Mouse (Mus musculus) brain, embryonic 14.5 days (tissue): ENCODE data around the gene Piwil4. TPM values are rescaled to one million over a fixed set of nuclear protein-coding genes. Genes with fewer than 3 reads are reported as not detected.

Source experiments
- DNase-seq: peaks from one replicate; pipeline ENCODE4 v3.0.0-alpha.2; 2011; ENCODE audit warnings: low read depth
- CTCF ChIP-seq: fragments of 200-500 bp; IDR thresholded peaks from 2 replicates; pipeline ENCODE4 v1.5.1; 2012; ENCODE audit warnings: inconsistent platforms, mild to moderate bottlenecking, moderate library complexity, borderline replicate concordance; ENCODE audit not compliant: insufficient read depth, insufficient read length; ENCODE audit errors: extremely low read depth
- POLR2A ChIP-seq: fragments of 200-500 bp; IDR thresholded peaks from 2 replicates; pipeline ENCODE4 v1.6.1; 2012; ENCODE audit warnings: mild to moderate bottlenecking, inconsistent platforms, borderline replicate concordance; ENCODE audit not compliant: poor library complexity, insufficient read depth, insufficient read length, severe bottlenecking; ENCODE audit errors: extremely low read depth
- polyA plus RNA-seq: library from polyadenylated mRNA; depleted of rRNA; stranded (reverse); fragments of >200 nt; gene quantifications from 2 replicates; pipeline ENCODE4 v1.2.3, GENCODE M21; 2012; rRNA removed

Piwil4 gene
- polyA plus RNA-seq, result 0.29 and 0.30 TPM in 2 replicates

DNA sequence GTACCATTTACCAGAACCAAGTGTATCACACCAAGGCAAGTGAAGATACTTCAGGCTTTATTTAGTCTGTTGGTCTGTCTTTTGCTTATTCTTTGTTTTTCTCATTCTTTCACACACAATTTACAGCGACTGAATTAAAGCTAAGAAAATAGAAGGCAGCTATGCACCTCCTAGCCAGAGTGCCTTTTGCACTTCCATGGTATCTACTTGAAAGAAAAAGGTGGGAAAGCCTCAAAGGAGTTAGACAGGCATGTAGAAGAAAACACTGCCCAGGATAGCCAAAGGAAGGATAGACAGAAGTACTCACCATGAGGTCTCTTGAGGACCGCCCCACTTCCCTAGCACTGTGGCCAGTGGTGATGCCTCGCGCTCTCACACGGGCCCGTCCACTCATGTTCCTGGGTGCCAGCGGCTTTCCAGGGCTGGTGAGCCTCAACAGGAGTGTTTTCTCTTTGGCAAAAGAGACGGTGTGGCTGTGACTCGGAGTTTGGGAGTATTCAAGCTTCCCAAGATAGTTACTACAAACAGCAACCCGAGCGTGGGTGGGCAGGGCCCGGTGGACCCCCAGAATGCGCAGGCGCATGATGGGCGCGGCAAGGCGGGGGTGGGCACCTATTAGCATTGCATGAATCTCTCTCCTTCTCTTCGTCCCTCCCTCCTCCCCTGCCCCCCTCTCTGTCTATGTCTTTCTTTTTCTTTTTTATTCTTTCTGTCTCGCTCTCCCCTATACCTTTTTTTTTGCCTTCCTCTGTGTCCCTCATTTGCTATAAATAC lies at the start of gene Piwil4:
Gene Piwil4, minus strand, starts transcription at position 583 of the 774 bp plus-strand sequence.
- TF ChIP-seq CTCF (no peak), POLR2A (no peak)
- no peak for DNase-seq

DNA sequence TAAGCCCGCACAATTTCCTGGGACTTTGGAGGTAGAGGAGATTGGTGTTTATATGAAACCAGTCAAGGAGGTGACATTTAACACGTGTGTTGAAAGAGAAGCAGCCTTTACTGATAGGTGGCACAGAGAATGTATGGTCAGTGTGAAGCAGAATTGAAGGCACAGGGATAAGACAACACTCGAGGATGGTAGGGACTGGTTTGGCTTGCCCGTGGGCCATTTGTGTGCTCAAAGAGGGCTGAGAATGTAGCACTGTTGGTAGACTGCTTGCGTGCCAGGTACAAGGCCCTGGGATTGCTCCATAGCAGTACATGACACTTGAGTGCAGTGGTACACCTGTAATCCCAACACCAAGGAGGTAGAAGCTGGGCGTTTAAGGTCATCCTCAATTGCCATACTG lies 46.8 kb upstream of the Piwil4 start:
- DNase-seq, result no peak
- no peak for TF ChIP-seq CTCF
- no peak for TF ChIP-seq POLR2A

DNA sequence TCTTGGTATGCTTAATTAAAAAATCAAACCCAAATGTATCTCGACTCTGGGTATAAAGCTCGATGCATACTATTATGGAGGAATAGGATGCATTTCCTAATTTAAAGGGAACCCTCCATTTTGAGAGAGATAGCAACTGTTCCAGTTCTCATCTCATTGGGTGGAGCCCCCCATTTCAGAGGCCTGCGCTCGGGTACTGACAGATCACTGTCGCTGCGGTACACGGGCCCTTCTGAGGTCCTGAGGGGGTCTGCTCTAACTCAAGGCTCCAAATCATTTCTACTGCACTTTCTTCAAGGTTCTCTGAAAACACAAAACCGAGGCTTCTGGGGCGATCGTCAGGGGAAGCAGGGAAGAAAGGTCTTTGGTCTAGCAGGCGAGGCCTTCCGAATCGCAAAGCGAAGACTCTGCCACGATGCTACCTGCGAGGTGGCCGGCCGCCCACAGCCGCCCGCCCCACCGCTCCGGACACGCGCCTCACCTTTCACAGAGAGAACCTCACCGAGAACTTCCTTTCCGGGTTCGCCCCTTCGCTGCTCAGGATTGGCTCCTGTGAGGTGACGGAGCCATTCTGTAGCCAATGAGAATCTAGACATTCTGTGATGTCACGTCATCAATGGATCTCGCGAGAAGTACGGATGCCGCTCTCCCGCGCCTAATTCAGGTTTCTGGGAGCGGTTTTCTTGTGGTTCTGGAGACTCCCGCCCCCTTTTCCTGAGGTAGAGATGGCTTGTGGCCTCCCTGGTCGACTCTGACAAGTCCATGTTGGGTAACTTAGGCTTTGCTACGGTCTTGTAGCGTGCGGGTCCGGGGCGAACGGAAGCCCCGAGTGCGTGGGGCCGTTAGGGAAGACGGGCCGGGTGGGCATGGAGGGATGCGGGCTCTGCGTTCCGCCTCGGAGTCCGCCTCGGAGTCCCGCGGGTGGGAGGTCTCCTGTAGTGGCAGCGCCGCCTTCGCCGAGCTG lies 43.8 kb upstream of the Piwil4 start, which contains the start of the genes Mre11a and Ankrd49:
Gene Mre11a, plus strand, starts transcription at position 616 of the 964 bp plus-strand sequence.
Gene Ankrd49, minus strand, starts transcription at position 818 of the 964 bp plus-strand sequence.
- DNase-seq, result peak; percentile 99
- TF ChIP-seq POLR2A (peak; percentile 51; the same call in 1 of the 2 replicates), CTCF (no peak)

DNA sequence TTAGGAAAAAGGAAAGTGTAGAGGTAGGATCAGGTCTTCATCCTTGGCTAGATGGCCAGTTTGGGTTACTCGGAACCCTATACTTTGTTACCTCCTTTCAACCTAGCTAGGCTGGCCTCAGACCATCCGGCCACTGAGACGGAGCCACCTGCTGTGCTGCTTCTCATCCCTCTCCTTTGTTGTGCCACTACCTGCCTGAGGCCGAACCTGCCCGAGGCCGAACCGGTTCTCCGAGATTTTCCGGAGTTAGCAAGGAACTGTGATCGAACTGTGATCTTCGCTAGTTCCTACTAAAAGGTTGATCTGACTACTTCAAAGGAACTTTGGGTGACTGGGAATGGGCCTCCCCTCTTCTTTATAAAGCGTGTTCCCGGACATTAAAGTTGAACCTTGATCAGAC lies 37.8 kb upstream of the Piwil4 start:
- TF ChIP-seq POLR2A (no peak), CTCF (no peak)
- no peak for DNase-seq

DNA sequence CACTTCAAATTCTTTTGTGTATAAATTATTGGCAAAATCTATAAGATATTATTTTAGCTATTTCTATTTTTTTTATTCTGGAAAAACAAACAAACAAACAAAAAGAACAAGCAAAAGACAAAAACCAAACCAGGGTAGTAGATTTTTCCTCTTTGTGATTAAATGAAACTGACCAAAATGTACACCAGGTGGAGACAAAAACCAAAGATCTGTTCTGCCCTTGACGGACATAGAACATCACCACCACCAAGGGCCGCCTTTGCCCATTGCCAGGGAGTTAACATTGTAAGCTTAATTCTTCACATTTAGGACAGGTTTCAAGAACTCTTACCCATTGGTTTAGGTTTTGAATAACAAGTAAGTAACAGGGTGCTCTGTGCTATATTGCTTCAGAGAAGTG lies 33.3 kb upstream of the Piwil4 start:
- peak; percentile 22 for DNase-seq

DNA sequence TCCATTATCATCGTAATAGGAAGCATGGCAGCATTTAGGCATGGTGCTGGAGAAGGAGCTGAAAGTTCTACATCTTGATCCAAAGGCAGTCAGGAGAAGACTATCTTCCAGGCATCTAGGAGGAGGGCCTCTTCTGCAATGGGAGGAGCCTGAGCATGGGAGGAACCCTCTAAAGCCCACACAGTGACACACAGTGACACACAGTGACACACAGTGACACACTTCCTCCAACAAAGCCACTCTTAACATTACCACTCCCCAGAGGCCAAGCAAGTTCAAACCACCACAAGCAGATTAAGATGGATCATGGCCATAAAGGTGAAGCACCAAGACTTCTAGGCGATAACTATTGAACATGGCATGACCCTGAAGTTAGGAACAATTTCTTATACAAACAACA lies 31.5 kb upstream of the Piwil4 start:
- DNase-seq, result no peak
- TF ChIP-seq CTCF (no peak), POLR2A (no peak)

More for the DNA sequence above, 33.3 kb upstream of the Piwil4 start:
- TF ChIP-seq CTCF, result peak; percentile 16; the same call in 1 of the 2 replicates
- TF ChIP-seq POLR2A, result no peak

DNA sequence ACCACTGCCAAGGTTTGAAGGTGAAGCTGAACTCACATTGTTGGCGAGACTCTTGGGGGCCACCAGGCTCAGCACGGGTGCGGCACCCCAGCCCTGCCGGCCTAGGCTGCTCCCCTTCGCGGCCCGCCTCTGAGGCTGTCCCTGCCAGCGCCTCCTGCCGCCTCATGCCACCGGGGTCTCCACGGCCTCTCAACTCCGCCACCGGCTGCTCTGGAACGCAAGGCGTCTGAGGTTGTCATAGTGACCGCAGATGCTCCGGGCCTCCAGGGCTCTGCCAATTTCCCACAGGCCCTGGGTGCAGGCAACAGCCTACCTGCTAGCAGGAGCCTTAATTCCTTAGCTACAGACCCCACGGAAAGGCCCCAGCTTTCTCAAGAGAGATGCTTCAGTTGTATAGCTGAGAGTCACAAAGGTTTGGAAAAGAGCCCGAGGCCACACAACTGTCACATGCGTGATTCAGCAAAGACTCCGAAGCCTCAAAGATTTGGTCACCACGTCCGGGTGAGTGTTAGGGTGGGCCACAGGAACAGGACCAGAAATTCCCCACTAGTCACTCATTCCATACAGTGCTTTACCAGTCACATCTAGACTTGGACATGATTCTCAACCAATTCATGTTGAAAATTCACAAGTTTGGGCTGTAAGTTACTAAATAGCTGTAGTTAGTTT lies 30.4 kb upstream of the Piwil4 start, which contains the start of gene 1700012B09Rik:
Gene 1700012B09Rik, minus strand, starts transcription at position 228 of the 669 bp plus-strand sequence.
- DNase-seq, result peak; percentile 42
- TF ChIP-seq CTCF, result no peak
- no peak for TF ChIP-seq POLR2A

DNA sequence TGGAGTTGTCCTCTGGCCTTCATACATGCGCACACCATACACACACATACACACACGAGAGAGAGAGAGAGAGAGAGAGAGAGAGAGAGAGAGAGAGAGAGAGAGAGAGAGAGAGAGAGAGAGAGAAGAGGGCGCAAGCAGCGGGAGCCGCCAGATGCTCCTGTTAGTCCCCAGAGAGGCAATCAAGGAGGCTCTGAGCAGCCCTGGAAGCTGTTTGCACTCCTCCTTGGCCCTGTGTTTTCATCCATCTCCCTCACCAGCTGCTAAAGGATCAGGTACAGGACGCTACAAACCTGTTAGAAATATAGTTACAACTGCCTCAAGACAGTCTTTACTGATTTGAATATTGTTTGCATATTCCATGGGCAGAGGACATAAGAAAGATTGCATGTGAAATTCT lies 29.3 kb upstream of the Piwil4 start:
- no peak for TF ChIP-seq POLR2A
- TF ChIP-seq CTCF, result no peak

DNA sequence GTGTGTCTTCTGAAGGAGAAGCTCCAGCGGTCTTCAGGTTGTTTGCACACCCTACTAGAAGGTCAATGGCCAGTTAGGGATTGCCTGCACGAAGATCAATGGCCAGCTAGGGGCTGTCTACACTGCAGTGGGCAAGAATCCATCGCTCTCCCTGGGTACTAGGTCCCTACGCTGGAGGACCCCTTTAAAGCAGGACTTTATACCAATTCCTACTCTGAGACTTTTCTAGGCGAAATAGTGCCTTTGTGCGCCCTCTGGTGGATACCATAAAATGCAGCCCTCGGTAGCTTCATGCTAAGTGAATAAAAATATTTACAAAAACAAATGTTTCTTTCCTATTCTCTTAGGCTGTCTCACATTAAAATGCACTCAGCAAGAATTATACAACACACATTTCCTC lies 24.2 kb upstream of the Piwil4 start:
- TF ChIP-seq POLR2A (no peak), CTCF (peak; percentile 68; the same call in 1 of the 2 replicates)
- DNase-seq, result peak; percentile 56

More for the DNA sequence above, 29.3 kb upstream of the Piwil4 start:
- peak; percentile 43 for DNase-seq

DNA sequence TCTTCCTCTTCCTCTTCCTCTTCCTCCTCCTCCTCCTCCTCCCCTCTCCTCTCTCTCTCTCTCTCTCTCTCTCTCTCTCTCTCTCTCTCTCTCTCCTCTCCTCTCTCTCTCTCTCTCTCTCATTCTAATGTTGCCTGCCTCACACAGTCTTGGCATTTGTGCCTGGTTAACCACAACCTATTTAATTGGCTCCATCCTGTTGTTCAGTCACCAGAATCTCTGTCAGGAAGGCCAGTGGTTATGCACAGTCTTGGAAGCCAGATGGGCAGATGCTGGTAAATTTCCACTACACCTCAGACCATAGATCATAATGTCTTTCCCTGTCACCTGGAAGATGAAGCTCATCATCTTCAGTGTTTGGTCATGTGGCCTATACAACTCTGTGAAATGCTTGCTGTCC lies 18.7 kb upstream of the Piwil4 start:
- no peak for DNase-seq
- TF ChIP-seq CTCF (no peak), POLR2A (no peak)
